Mouse (Mus musculus): ENCODE data around the gene Scrn1.
A peak's percentile ranks its signal among the peaks of the same experiment; 100 is the strongest.

The Scrn1 gene

DNA sequence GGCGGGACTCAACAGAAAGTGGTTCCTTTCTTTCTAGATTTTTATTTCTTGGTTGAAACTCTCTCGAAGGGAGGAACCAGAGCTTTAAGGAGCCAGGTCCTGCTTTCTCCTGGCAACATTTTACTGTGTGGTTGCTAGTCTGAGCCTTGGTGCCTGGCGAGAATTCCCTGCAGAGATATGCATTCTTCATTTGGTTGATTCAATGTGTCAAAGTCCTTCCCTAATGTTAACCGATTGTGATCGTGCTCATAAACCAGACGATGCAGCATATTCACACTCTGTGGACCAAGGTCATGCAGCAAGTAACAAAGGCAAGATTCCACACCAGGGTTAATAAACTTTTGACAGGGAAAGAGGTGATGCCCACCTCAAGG is 244 bp upstream of the Scrn1 start:
- DNase-seq (ENCODE audit: low spot score): no peak

DNA sequence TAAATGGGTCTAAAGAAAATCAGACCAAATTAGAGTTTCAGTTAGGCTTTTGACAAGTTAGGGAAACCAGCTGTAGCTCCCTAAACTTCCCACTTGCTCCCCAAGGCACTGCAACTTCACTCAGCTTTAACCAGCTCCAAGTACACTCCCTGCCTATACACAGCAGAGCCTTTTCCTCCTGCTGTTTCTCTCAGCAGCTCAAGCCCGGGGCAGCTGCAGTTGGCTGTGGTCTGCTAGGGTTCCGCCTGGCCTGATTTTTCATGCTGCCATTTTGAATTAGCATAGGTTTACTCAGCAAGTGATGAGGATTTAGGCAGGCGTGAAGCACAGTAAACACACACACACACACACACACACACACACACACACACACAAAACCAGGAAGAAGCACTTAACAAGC is 1.3 kb downstream of the Scrn1 start:
- DNase-seq (ENCODE audit: low spot score): no peak

DNA sequence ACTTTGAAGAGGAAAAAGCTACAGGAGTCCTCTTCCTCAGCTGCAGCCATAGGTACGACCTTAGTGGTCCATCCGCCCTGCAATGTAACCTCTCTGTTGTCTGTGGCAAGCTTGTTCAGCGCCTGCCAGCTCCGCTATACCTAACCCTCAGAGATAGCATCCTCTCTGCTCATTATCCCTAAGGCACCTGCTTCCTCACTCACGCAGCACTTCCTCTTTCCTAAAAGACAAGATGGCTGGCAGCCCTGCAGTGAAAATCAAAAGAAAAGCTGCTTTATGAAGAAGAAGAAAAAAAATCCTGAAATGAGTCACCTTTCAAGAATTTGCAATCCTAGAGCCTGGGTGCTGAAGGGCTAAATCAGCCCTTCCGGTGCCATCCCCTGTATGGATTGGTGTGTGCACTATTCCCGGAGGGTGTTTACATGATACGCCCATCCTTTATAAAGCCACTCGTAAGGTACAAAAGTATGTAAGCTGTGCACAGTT is 1.7 kb downstream of the Scrn1 start:
- no peak for DNase-seq (ENCODE audit: low spot score)

DNA sequence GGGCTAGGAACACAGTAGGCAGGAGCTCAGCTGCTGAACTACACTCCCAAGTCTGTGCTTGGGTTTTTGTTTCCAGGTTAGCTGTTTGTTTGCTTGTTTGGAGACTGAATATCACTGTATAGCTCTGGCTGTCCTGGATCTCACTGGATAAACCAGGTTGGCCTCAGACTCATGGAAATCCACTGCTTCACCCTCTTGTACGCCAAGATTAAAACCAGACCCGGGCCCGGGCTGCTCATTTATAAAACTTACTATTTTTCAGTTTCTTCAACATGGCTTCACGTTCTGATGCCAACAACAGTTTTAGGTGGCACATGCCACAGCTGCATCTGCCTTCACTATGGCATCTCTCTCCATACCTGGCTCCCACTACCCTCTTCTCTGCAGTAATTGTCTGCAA is 2.7 kb downstream of the Scrn1 start:
- no peak for DNase-seq (ENCODE audit: low spot score)

DNA sequence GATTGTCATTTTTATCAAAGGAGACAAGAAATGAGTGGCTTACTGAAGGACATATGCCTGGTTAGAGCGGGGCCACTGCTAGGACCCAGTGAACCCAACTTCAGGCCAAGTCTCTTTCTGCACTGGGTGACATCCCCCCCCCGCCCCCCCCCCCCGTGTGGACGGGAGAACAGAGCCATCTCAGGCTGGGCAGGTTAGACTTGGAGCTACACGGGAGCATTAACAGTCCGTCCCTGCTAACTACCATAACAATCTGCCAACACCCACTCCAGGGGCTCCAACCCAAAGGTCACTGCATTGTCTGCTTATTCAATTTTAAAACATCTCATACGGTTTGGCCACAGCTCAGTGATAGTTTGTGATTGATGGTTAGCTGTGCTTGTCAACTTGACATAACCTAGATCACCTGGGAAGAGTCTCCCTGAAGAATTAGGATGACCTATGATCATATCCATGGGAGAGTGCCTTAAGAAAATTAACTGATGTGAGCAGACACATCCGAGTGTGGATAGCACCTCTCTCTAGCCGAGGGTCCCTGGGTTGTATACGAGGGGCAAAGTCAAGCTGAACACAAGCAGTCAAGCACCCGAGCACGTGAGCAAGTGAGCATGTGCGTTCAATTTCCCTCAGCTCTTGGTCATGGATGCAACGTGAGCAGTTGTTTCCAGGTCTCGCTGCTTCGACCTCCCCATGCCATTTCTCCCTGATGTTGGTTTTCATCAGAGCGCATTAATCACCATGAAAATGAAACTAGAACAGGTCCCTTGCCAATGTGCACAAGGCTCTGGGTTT is 4.1 kb downstream of the Scrn1 start:
- no peak for DNase-seq (ENCODE audit: low spot score)

DNA sequence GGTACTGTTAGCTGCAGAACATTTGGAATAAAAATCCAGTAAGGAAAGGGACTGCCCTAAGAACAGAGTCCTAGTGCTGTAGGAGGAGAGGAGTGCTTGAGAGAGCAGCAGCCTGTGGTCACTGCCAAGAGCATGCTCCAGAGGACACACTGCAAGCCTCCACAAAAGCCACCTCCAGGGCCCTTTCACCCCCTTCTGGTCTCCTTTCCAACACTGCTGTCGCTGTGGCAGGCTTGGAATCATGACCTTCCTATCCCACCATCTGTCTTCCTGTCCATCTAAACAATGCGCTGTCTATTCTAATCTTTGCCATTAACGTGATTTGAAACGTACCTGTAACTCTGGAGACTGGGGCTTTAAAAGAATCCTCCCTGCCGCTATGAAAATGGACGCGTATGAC is 7.8 kb downstream of the Scrn1 start:
- no peak for DNase-seq (ENCODE audit: low spot score)

DNA sequence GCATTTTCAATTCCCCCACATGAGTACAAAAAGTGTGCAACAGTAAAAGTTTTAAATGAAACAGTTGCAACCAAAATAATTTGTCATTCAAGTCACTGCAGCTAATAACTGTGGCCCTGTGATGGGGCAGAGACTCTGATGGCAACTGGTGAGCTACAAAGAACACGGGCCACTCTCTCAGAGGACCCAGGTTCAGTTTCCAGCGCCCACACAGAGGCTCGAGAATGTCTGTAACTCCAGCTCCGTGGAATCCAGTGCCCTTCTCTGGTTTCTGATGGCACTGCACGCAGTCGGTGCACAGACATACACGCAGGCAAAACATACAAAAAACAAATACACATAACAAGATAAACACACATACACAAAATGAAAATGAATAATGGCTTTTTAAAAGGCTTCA is 8.6 kb downstream of the Scrn1 start:
- DNase-seq (ENCODE audit: low spot score): no peak

DNA sequence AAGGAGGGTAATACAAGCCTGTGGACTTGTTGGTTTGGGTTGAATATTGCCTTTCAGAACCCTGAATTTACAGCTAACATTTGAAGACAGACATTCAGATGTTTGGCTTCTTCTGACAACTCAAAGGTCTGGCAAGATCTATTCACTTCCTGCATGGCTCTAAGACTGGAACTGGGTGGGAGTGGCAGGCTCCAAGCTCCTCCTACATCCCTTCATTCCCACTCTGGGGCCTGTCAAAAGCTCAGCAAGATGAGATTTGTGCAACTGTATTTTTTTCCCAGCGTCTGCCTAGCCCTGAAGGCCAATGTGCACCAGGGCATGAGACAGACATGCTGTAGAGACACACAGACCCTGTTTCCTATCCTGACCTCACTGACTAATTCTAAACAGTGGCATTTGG is 10.5 kb downstream of the Scrn1 start:
- peak; percentile 48 for DNase-seq (ENCODE audit: low spot score)

DNA sequence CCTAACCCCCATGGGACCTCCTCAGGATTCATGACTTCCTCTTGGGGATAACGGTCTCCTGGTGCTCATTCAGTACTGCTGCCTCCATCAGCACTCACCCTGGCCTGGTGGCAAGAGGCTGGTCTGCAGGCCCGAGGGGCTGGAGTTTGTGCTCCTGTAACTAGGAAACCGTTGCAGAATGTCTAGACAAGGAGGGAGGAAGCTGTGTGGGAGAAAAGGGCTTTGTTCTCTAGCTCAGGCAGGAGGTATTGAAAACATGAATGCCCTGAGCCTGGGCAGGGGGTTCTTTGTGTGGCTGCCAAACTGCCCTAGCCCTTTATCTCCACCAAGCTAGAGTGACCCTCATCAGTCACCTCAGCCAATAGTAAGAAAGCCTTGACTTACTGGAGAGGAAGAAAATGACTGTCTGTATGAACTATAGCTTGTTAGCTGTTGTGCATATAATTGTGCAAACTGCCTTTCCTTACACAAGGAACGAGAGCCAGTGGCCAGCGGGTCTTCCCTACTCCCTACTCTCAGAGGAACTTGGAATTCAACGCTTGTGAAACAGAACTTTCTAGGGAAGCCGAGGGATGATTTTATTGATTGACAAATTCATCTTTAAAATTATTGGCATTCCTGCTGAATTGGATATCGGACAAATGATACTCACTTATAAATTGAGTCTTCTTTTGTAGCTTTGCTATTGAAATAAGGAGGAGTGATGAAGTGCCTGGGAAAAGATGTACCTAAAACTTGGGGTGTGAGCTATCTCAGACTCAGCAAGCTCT is 11.8 kb downstream of the Scrn1 start:
- no peak for DNase-seq (ENCODE audit: low spot score)

DNA sequence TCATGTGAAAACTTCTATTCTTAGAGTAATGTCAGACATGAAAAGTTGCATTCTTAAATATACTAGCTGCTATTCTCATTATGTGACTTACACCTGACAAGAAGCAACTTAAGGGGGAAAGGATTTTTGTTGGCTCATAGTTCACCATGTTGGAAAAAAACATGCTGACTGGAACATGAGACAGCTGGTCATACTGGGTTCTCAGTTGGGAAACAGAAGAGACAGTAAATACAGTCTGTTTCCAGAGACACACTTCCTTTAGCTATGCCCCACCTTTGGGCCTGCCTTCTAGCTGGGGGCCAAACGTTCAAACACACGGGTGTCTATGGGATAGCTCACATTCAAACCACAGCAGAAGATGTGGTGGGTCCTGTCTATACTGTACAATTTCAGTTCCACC is 12.7 kb downstream of the Scrn1 start:
- no peak for DNase-seq (ENCODE audit: low spot score)

DNA sequence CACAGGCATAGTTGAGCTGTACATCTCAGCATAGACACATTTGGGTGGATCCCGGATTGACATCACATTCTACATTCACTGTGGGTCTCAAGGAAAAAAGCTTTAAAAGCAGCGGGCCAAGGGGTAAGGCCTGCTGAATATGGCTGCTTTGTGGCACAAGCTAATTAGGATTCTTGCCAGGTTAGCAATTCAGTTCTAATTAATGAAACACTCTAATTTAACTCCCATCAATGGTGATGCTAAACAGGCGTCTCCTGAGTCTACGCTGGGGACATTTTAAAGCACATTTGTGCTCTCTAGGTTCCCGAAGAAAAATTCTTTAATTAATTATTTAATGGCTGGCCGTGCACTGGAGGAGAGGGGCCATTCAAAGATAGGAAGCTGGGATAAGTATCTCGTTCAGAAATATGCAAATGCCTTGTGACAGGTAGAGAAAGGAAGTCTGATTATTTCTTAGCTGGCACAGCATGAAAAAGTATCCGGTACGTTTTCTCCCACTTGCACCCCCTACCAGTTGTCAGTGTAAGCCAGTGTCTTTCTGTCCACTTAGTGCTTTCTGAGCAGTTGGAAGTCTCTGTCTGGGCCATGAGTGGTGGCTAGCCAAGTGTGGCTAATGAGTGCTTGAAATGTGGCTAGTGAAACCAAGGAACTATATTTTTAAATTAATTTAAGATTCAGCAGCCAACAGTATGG is 13.4 kb downstream of the Scrn1 start:
- DNase-seq (ENCODE audit: low spot score): no peak

DNA sequence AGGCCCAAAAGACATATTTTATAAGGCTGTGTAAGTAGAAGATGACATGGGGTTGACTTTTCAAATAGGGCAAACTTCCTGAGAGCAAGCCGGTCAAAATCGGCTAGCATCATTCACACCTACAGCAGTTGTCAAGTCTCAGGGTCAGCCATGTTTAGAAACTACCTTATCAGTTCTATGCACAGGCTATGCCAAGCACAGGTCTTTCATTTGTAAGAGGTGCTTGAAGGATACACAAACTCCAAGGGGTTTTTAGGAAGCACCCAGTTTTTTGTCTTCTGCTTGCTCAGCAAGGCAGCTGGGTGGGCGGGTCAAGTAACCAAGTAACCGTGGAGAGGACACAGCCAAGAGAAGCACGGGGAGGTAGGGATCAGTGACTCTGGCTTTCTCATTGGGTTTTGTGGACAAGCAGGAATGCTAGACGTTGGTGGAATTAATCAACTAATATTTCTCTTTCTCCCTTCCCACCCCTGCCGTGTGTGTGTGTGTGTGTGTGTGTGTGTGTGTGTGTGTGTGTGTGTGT is 15.4 kb downstream of the Scrn1 start:
- DNase-seq (ENCODE audit: low spot score): no peak

DNA sequence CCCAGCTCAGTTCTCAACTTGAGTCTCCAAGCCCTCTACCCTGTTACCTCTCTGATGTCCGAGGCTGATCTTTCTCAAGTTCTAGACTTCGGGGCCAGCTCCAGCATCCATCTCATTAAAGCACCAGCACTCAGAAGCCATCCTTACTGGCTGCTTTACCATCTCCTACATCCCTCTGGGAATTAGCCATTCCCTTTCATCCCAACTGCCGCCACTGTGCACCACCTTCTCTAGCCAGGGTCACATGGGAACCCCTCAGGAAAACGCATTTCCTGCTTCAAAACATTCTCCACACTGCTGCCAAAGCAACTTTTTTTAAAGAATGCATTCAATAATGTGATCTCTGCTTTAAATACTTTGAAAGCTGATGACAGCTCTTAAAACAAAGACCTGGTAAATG is 17.0 kb downstream of the Scrn1 start:
- DNase-seq (ENCODE audit: low spot score): no peak

DNA sequence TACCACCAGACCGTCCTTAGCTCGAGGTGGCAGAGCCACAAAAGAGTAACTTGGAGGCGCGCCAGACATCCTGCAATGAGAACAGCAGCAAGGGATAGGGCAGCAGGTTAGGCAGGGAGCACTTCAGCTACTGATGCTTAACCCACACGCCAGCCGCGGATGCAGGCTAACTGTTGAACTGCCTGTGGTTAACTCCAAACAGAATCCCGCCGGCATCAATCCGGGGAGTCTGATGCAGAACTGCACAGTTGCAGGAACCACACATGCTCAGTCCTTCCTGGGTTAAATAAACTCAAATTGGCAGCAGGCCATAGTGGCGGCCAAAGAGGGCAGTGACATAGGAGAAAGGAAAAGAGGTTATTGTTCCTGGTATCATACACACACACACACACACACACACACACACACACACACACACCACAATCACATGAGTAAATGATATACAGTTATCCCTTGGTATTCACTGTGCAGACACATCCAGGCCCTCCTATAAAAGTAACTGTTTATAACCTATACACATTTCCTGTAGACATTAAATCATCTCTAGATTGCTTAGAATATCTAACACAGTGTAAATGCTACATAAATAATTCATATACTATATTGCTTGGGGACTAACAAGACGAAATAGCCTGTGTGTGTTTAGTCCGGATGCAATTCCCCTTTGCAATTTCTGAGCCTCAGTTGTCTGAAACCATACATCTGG is 17.8 kb downstream of the Scrn1 start:
- peak; percentile 56 for DNase-seq (ENCODE audit: low spot score)

DNA sequence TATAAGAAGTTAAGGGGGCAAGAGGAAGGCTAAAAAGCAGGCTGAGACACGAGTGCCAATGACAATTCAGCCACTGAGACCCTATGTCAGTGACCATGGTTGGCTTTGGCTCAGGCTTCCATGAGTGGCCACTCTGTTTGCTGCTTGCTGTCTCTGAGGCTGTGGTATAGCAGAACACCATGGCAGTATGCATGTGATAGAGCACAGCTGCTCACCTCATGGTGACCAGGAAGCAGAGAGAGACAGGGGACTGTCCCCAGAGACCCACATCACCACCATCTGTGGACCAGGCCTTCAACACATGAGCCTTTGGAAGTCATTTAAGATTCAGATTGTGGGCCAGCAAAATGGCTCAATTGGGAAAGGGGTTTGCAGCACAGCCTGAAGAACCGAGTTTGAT is 22.6 kb downstream of the Scrn1 start:
- DNase-seq (ENCODE audit: low spot score): no peak

DNA sequence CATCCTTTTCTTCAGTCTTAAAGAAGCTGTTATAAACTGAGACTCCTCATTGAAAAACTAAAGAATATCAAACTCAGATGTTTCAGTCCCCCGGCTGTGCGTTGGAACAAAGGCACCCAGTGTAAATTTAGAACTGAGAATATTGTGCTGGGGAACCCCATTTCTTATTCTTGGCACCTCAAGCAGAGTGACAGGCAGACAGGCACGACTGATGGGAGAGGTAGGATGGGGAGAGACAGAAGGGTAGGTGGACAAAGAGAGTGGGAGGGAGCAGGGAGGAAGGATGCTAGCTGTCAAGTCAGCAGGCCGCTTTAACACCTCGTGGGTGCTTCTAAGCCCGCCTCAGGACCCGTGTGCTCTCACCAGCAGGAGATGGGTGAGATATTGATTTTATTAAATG is 23.5 kb downstream of the Scrn1 start:
- no peak for DNase-seq (ENCODE audit: low spot score)

DNA sequence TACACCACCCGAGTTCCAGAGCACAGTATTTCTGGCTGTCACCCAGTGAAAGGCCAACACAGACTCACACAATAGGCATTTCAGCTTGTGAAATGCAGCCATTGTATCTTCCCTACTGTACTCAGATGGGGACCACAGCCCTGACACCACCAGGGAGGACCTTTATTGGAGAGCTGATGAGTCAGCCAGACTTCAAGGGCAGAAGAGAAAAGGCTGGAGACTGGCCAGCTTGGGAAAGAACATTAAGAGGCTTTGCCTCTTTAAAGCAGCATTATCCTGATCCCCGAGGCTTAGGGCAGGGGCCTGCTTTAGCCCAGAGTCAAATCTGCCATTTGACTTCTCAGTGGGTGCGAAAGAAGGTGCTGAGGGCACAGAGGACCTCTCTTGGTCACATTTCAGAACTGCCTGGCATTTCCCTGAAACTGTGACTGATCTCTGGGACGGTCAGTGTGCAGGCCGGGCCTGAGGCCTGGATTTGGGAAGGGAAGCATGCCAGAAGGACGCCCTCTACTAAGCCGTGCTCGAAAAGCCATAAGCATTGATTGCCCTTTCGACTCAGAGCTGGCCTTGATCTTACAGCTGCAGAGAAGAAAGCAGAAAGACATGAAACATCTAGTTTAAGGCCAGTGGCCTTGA is 25.9 kb downstream of the Scrn1 start:
- DNase-seq (ENCODE audit: low spot score): no peak

DNA sequence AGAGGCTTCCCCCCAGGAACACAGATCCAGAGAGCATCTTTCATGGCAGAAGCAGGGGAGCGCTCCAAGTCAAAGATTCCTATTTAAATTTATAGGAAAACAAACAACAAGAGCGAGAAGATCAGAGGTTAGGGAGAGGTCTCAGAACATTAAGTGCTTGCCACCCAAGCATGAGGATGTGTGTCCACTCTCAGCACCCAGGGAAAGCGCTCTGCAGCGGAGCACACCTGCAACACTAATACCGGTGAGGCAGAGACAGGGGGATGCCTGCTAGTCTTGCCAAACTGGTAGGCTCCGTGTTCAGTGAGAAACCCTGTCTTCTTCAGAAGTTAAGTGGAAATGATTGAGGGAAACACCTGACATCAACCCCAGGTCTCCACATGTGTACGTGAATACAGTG is 26.9 kb downstream of the Scrn1 start:
- DNase-seq (ENCODE audit: low spot score): no peak

DNA sequence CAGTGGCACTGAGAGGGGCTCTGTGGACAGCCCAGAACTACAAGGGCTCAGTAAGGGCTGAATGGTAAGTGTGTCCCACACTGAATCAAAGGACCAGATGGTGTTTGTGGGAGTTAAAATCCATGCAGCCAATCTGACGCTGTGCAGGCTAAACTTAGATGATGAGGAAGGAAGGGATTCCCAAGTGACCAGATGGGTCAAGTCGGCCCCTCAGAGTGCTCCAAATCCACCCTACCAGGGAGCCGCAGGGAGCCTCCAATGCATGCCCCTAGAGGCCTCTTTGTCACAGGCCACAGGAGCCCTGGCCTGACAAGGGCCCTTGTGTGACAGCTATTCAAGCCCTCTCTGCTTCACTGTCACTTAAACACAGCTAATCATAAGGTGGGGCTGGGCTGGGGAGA is 27.5 kb downstream of the Scrn1 start:
- no peak for DNase-seq (ENCODE audit: low spot score)

DNA sequence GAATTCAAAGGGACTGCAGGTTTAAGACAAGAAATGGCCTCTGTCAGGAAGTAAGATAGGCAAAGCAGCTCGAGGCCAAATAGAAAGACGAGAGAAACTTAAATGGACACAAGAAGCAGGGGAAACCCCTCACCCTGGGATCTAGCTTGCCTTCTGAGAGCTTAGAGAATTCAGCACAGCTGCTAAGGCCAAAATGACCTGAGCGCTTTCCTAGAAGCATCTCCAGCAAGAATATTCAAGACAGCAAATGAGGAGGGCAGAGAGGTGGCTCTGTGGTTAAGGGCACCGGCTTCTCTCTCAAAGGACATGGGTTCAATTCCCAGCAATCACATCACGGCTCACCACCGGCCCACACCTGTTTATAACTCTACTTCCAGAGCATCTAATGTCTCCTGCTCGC is 29.2 kb downstream of the Scrn1 start:
- DNase-seq (ENCODE audit: low spot score): no peak

DNA sequence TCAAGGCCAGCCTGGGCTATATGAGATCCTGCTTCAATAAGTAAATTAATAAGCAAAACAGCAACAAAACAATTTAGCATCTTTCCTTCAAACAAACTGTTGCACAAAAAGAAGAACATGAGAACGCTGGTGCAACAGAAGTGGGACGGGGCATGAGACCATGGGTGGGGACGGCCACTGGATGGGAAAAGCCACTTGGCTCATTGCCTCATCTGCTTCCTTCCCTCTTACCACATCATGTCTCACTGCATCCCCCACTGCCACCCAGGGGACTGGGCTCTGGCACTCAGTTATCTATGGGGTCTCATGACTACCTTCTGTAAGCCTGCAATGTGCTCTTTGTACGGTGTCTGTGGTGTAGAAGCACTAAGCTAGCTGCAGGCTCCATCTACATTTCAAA is 30.8 kb downstream of the Scrn1 start:
- no peak for DNase-seq (ENCODE audit: low spot score)

DNA sequence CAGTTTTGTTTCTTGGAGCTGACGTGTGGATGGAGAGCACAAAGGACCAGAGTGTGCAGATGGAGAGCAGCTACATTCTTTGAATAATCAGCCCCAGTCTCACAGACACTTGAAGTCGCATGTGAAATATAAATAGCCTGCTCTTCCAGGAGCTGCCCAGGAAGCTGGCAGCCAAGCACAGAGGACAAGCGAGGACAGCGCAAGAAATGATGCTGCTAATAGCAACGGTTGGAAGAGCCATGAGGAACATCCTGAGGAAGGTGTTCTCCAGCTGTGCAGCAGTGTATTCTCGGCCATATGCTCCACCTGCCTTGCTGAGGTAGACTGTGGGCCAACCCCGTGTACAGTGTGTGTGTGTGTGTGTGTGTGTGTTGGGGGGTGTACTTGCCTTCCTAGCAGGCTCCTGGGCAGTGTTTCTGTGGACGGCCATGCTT is 35.2 kb downstream of the Scrn1 start:
- DNase-seq (ENCODE audit: low spot score): peak; percentile 17
